In the genomic region with DNA sequence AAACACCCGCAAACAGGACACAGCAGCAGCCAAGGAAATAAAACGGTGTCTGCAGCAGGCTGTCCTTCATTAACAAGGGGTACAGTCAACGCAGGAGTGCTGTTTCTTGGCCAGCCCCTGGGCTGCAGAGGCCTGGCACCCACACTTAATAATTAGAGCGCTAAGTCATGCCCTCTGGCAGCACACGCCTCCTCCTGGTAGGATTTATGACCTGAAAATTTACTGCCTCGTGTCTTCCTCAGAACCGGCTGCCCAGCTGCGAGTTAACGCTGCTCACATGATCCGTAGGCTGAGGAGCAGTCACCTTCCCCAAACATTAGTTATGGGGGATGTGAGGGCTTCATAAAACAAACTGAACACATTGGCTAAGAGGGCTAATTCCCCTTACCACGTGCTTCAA, we compare ENCODE assay signal across 13 mouse cellular contexts. TPM values are rescaled to one million over a fixed set of nuclear protein-coding genes. Genes with fewer than 3 reads are reported as not detected.
DNase-seq lines count a peak whose midpoint lies in the region; ATAC-seq and TF ChIP-seq lines count a peak whose summit lies in the region.
"Had no signal": no experiment of that assay in that cellular context is flagged by ENCODE, and none has a peak within 500 bp of the region (broad histone marks: within the 10 kb centered on the region; RNA-seq: fewer than 3 reads in every experiment).

No protein-coding gene starts in this region.

- intact Hi-C loops in gastrocnemius, postnatal 14 days (cut with DNase I; ENCODE audit: low total_unique reads), result no loop called here
- intact Hi-C loops in gastrocnemius, postnatal 36 days (cut with DNase I), result loop anchor here (10.0 kb wide), 1 partner anchor 266 kb away; the partner anchor contains the start of genes Cuta and Phf1

- peaks cover 55% of the 10 kb centered on the region for H3K36me3 ChIP-seq in C2C12 (ENCODE audit: control insufficient read depth, insufficient read depth)
- H3K36me3 ChIP-seq in limb, embryonic 11.5 days (ENCODE audit: control insufficient read depth, insufficient read depth, low read length), result peaks cover 22% of the 10 kb centered on the region; the same call in 1 of the 2 replicates

- no peaks in the 10 kb centered on the region for H3K9me3 ChIP-seq in limb, embryonic 11.5 days (ENCODE audit: control insufficient read depth, low read length)
- H3K9me3 ChIP-seq: embryonic facial prominence, embryonic 15.5 days; stomach, embryonic 15.5 days had no signal

- 0 out of 2 replicates have a peak, but pooled peaks have one; percentile 7 for TF ChIP-seq POLR2A in embryonic fibroblast, embryonic 13.5 days (IDR thresholded peaks at IDR 0.05; ENCODE audit: low read depth, low read length)

- H3K4me2 ChIP-seq in limb, embryonic 11.5 days (ENCODE audit: low read depth, severe bottlenecking), result no peak overlapping the region
- H3K4me2 ChIP-seq: embryonic facial prominence, embryonic 15.5 days; stomach, embryonic 15.5 days had no signal

- H3K27me3 ChIP-seq in C2C12 (ENCODE audit: control insufficient read depth, insufficient read depth, insufficient read length), result no peaks in the 10 kb centered on the region
- no peaks in the 10 kb centered on the region for H3K27me3 ChIP-seq in limb, embryonic 11.5 days (ENCODE audit: control insufficient read depth, insufficient read depth, low read length)
- H3K27me3 ChIP-seq: embryonic facial prominence, embryonic 15.5 days; stomach, embryonic 15.5 days had no signal

- H3K79me3 ChIP-seq in C2C12 (ENCODE audit: low read depth), result peaks cover 19% of the 10 kb centered on the region

- H3K27ac ChIP-seq in embryonic fibroblast, embryonic 13.5 days (ENCODE audit: insufficient read depth, low read length), result no peak overlapping the region; the same call in 1 of the 2 replicates
- peak overlapping the region; percentile 38; the same call in 1 of the 2 replicates for H3K27ac ChIP-seq in limb, embryonic 11.5 days (replicated peaks; ENCODE audit: low read depth, low read length)
- H3K27ac ChIP-seq: embryonic facial prominence, embryonic 15.5 days; stomach, embryonic 15.5 days had no signal

- no peak overlapping the region for H3ac ChIP-seq in C2C12 (ENCODE audit: control insufficient read depth, insufficient read length, low read depth)

- ATAC-seq in limb, embryonic 11.5 days (ENCODE audit: insufficient number of reproducible peaks, low FRiP score, low TSS enrichment, low read depth), result no peak
- no peak for ATAC-seq in activated CD4-positive, CD25-positive, alpha-beta regulatory T cell, adult 4 months

- peak; percentile 41 for DNase-seq in gastrocnemius, postnatal 14 days
- no peak for DNase-seq in gastrocnemius, postnatal 36 days
- DNase-seq in limb, embryonic 11.5 days (ENCODE audit: low spot score), result peak; percentile 69
- no peak for DNase-seq in retina, postnatal 1 day
- no peak for DNase-seq in natural killer cell, adult 2 months (ENCODE audit: low spot score in 2 of 2)
- DNase-seq: cerebellum, adult 11 months; left cerebral cortex, postnatal 4 days had no signal

- TF ChIP-seq CTCF in C2C12 (IDR thresholded peaks at IDR 0.05; ENCODE audit: control insufficient read depth, insufficient read depth, insufficient read length), result no peak
- no peak for TF ChIP-seq CTCF in embryonic fibroblast, embryonic 13.5 days (IDR thresholded peaks at IDR 0.05; ENCODE audit: borderline replicate concordance, insufficient read depth, low read length)

- H3K9ac ChIP-seq in limb, embryonic 11.5 days (ENCODE audit: low read length), result no peak overlapping the region
- H3K9ac ChIP-seq: embryonic facial prominence, embryonic 15.5 days; stomach, embryonic 15.5 days had no signal

- WGBS in limb, embryonic 11.5 days, result 5% methylated on average over 11 of the region's 11 CpGs

- peaks cover 9% of the 10 kb centered on the region for H3K4me1 ChIP-seq in embryonic fibroblast, embryonic 13.5 days (ENCODE audit: control insufficient read depth, insufficient read depth, low read length)
- peaks cover 41% of the 10 kb centered on the region for H3K4me1 ChIP-seq in limb, embryonic 11.5 days (ENCODE audit: control insufficient read depth, insufficient read depth, low read length)

- peaks cover 52% of the 10 kb centered on the region for H3K79me2 ChIP-seq in C2C12 (ENCODE audit: control insufficient read depth, insufficient read depth)

- no peak overlapping the region for H3K4me3 ChIP-seq in C2C12 (ENCODE audit: insufficient read depth, poor library complexity, severe bottlenecking)
- no peak overlapping the region for H3K4me3 ChIP-seq in embryonic fibroblast, embryonic 13.5 days (ENCODE audit: insufficient read depth, low read length)
- H3K4me3 ChIP-seq in limb, embryonic 11.5 days (ENCODE audit: low read depth, low read length), result no peak overlapping the region
- H3K4me3 ChIP-seq: embryonic facial prominence, embryonic 15.5 days; stomach, embryonic 15.5 days had no signal

TF ChIP-seq in C2C12, 6 proteins besides CTCF, POLR2A, EP300 and RAD21:
- TF ChIP-seq USF1 (IDR thresholded peaks at IDR 0.05; ENCODE audit: low read depth) (peak; percentile 50), MYOD1 (IDR thresholded peaks at IDR 0.05; ENCODE audit: control insufficient read depth, insufficient read length, low read depth) (no peak)

RNA-seq across cellular contexts. Expression of gene Lemd2, which starts 3.5 kb away (rescaled TPM):
- 10 to 100 TPM; 17.8 to 18.0 TPM for total RNA-seq in gastrocnemius, postnatal 14 days (2021)
- total RNA-seq in gastrocnemius, postnatal 36 days (2021), result 10 to 100 TPM; 17.8 to 20.4 TPM
- polyA plus RNA-seq in C2C12 (2012; fragmentation: generic; extraction: Trizol), result 45.9 TPM
- 48.7 and 54.5 TPM in 2 replicates for polyA plus RNA-seq in embryonic fibroblast, embryonic 13.5 days (2011; ENCODE audit: insufficient read length, low read depth, missing spikeins)
- 14.2 and 15.8 TPM in 2 replicates for polyA plus RNA-seq in limb, embryonic 11.5 days (2014; fragmentation: Nextera tagmentation; extraction: Ambion mirVana)
- 1 to 10 TPM; 5.7 to 9.7 TPM for polyA plus RNA-seq in activated CD4-positive, CD25-positive, alpha-beta regulatory T cell, adult 4 months (2017; shearing (Covaris generic))

RNA-seq across cellular contexts. Expression of gene Ip6k3, which starts 33.2 kb away (rescaled TPM):
- total RNA-seq in gastrocnemius, postnatal 14 days (2021), result 100 to 1,000 TPM in 1 of 2 experiments, 10 to 100 TPM in 1; 91.4 to 128 TPM
- 10 to 100 TPM; 56.6 to 86.1 TPM for total RNA-seq in gastrocnemius, postnatal 36 days (2021)
- polyA plus RNA-seq in C2C12 (2012; fragmentation: generic; extraction: Trizol), result 0.08 TPM
- not detected in 2 replicates for polyA plus RNA-seq in embryonic fibroblast, embryonic 13.5 days (2011; ENCODE audit: insufficient read length, low read depth, missing spikeins)
- polyA plus RNA-seq in limb, embryonic 11.5 days (2014; fragmentation: Nextera tagmentation; extraction: Ambion mirVana), result 0.13 and 0.20 TPM in 2 replicates
- polyA plus RNA-seq in activated CD4-positive, CD25-positive, alpha-beta regulatory T cell, adult 4 months (2017; shearing (Covaris generic)), result not detected
- total RNA-seq: left cerebral cortex, postnatal 4 days; megakaryocyte-erythroid progenitor cell, adult 5-6 weeks had no signal

Comparison
In these comparisons a context has a peak if more than half of its experiments do, and no peak if none do; other contexts are left out.
1. DNase-seq: peak in gastrocnemius, postnatal 14 days (single experiment) and limb, embryonic 11.5 days (single experiment); none in gastrocnemius, postnatal 36 days (0 of 2), retina, postnatal 1 day (single experiment) and natural killer cell, adult 2 months (0 of 2).